Mouse (Mus musculus): ENCODE results near the gene Cdh4.

Cdh4 gene

GRCm38 (mm10) chr2:179442191-179442540 is at the start of gene Cdh4:
Gene Cdh4 (plus strand): TSS chr2:179442431.
- in situ Hi-C loops (cut with MseI, MboI) = no loop called here

- in situ Hi-C loops (cut with MseI, MboI) = no loop called here
Measured at GRCm38 (mm10) chr2:179395442-179395841, 46.8 kb upstream of the Cdh4 start.

- in situ Hi-C loops (cut with MseI, MboI) = no loop called here
Measured at GRCm38 (mm10) chr2:179399645-179400249, 42.5 kb upstream of the Cdh4 start.

GRCm38 (mm10) chr2:179410866-179411561 is 31.2 kb upstream of the Cdh4 start:
- in situ Hi-C loops (cut with MseI, MboI) = no loop called here

- in situ Hi-C loops (cut with MseI, MboI) = no loop called here
Measured at GRCm38 (mm10) chr2:179412966-179413365, 29.3 kb upstream of the Cdh4 start.

GRCm38 (mm10) chr2:179414253-179414652 is 28.0 kb upstream of the Cdh4 start:
- in situ Hi-C loops (cut with MseI, MboI) = no loop called here

GRCm38 (mm10) chr2:179414704-179415103 is 27.5 kb upstream of the Cdh4 start:
- in situ Hi-C loops (cut with MseI, MboI) = no loop called here

- in situ Hi-C loops (cut with MseI, MboI) = no loop called here
Measured at GRCm38 (mm10) chr2:179415892-179416403, 26.3 kb upstream of the Cdh4 start.

- in situ Hi-C loops (cut with MseI, MboI) = no loop called here
Measured at GRCm38 (mm10) chr2:179416587-179417227, 25.5 kb upstream of the Cdh4 start.

GRCm38 (mm10) chr2:179425602-179426001 is 16.6 kb upstream of the Cdh4 start:
- in situ Hi-C loops (cut with MseI, MboI) = no loop called here

GRCm38 (mm10) chr2:179428889-179429288 is 13.3 kb upstream of the Cdh4 start:
- in situ Hi-C loops (cut with MseI, MboI) = no loop called here

- in situ Hi-C loops (cut with MseI, MboI) = no loop called here
Measured at GRCm38 (mm10) chr2:179440161-179440560, 2.1 kb upstream of the Cdh4 start.

GRCm38 (mm10) chr2:179441086-179441485 is 1.1 kb upstream of the Cdh4 start:
- in situ Hi-C loops (cut with MseI, MboI) = no loop called here

- in situ Hi-C loops (cut with MseI, MboI) = no loop called here
Measured at GRCm38 (mm10) chr2:179441717-179442116, 514 bp upstream of the Cdh4 start.

- in situ Hi-C loops (cut with MseI, MboI) = no loop called here
Measured at GRCm38 (mm10) chr2:179442541-179443225, 452 bp downstream of the Cdh4 start.

GRCm38 (mm10) chr2:179443226-179443815 is 1.1 kb downstream of the Cdh4 start:
- in situ Hi-C loops (cut with MseI, MboI) = no loop called here

GRCm38 (mm10) chr2:179443959-179444358 is 1.7 kb downstream of the Cdh4 start:
- in situ Hi-C loops (cut with MseI, MboI) = no loop called here

- in situ Hi-C loops (cut with MseI, MboI) = no loop called here
Measured at GRCm38 (mm10) chr2:179448256-179448655, 6.0 kb downstream of the Cdh4 start.

- in situ Hi-C loops (cut with MseI, MboI) = no loop called here
Measured at GRCm38 (mm10) chr2:179449018-179449417, 6.8 kb downstream of the Cdh4 start.

GRCm38 (mm10) chr2:179459196-179459595 is 17.0 kb downstream of the Cdh4 start:
- in situ Hi-C loops (cut with MseI, MboI) = no loop called here

GRCm38 (mm10) chr2:179459606-179460005 is 17.4 kb downstream of the Cdh4 start:
- in situ Hi-C loops (cut with MseI, MboI) = no loop called here

GRCm38 (mm10) chr2:179463514-179463913 is 21.3 kb downstream of the Cdh4 start:
- in situ Hi-C loops (cut with MseI, MboI) = no loop called here

Data from mouse trophoblast stem cell (cell line).